Mouse (Mus musculus) CH12.LX (cell line): ENCODE measurements around the gene Btbd9.

Experiments used
- CTCF ChIP-seq, 2 experiments: IDR thresholded peaks in 1 of 2; conservative IDR thresholded peaks in 1 of 2; 2 replicates each; pipeline ENCODE4 v1.5.1; 2011 to 2012; ENCODE audit warnings: low read depth in 2 of 2, low read length in 2 of 2, improper control_type of control experiment in 1 of 2, inconsistent platforms in 1 of 2, mild to moderate bottlenecking in 1 of 2, moderate library complexity in 1 of 2
- HCFC1 ChIP-seq: IDR thresholded peaks from 2 replicates; pipeline ENCODE4 v1.6.1; 2012; ENCODE audit warnings: low read depth, mild to moderate bottlenecking, inconsistent platforms, low read length, improper control_type of control experiment
- MYC ChIP-seq: IDR thresholded peaks from 2 replicates; pipeline ENCODE4 v1.6.1; 2011; ENCODE audit warnings: low read depth, mild to moderate bottlenecking, improper control_type of control experiment, low read length
- POLR2A ChIP-seq: IDR thresholded peaks from 2 replicates; pipeline ENCODE4 v1.6.1; 2011; ENCODE audit warnings: low read depth, mild to moderate bottlenecking, improper control_type of control experiment, low read length
- USF2 ChIP-seq: conservative IDR thresholded peaks from 2 replicates; pipeline ENCODE4 v1.6.1; 2011; ENCODE audit warnings: low read depth, low read length, improper control_type of control experiment
- ZC3H11A ChIP-seq: IDR thresholded peaks from 2 replicates; pipeline ENCODE4 v1.6.1; 2012; ENCODE audit warnings: low read depth, mild to moderate bottlenecking, inconsistent platforms, low read length, improper control_type of control experiment
- ZNF384 ChIP-seq: IDR thresholded peaks from 2 replicates; pipeline ENCODE4 v1.6.1; 2012; ENCODE audit warnings: low read depth, low read length, improper control_type of control experiment, inconsistent platforms

GRCm38 (mm10) chr17:30478181-30478580 lies 98.1 kb downstream of the Btbd9 start:
- TF ChIP-seq USF2 (no peak), CTCF (conservative IDR thresholded peaks at IDR 0.05 in 1 of 2, IDR thresholded peaks at IDR 0.05 in 1 of 2; ENCODE audit: low read depth in 2 of 2, low read length in 2 of 2) (no peak), HCFC1 (no peak), POLR2A (no peak), ZC3H11A (no peak), ZNF384 (no peak), MYC (no peak)
